Mouse (Mus musculus) kidney, embryonic 15.5 days (tissue): ENCODE measurements around the gene Kif26a. TPM values are rescaled to one million over a fixed set of nuclear protein-coding genes. Genes with fewer than 3 reads are reported as not detected.

Experiments used
- ATAC-seq: fragments of 200-750 bp; cut with Nextera tagmentation; replicated peaks from 2 replicates; pipeline ENCODE4 v1.8.0; 2017; ENCODE audit warnings: moderate TSS enrichment; ENCODE audit not compliant: low FRiP score
- H3K27ac ChIP-seq: fragments of 300-500 bp; sonication (generic); 2 replicates; pipeline ENCODE4 v1.5.1; 2015; ENCODE audit warnings: mild to moderate bottlenecking, inconsistent platforms
- H3K27me3 ChIP-seq: fragments of 300-500 bp; sonication (generic); 2 replicates; pipeline ENCODE4 v1.6.1; 2015; ENCODE audit warnings: inconsistent platforms
- H3K36me3 ChIP-seq: fragments of 300-500 bp; sonication (generic); 2 replicates; pipeline ENCODE4 v1.6.1; 2015; ENCODE audit warnings: inconsistent platforms
- H3K4me1 ChIP-seq: fragments of 300-500 bp; sonication (generic); 2 replicates; pipeline ENCODE4 v1.6.1; 2015; ENCODE audit warnings: inconsistent platforms
- H3K4me2 ChIP-seq: fragments of 300-500 bp; sonication (generic); 2 replicates; pipeline ENCODE4 v1.6.1; 2015; ENCODE audit warnings: moderate library complexity, mild to moderate bottlenecking, inconsistent platforms
- H3K4me3 ChIP-seq: fragments of 300-500 bp; sonication (generic); replicated peaks from 2 replicates; pipeline ENCODE4 v1.5.1; 2015; ENCODE audit warnings: mild to moderate bottlenecking, inconsistent platforms
- H3K9ac ChIP-seq: fragments of 300-500 bp; sonication (generic); 2 replicates; pipeline ENCODE4 v1.6.1; 2015; ENCODE audit warnings: mild to moderate bottlenecking, inconsistent platforms
- H3K9me3 ChIP-seq: fragments of 300-500 bp; sonication (generic); replicated peaks from 2 replicates; pipeline ENCODE4 v1.6.1; 2016; ENCODE audit warnings: inconsistent platforms
- WGBS: fragments of 180-500 bp; shearing (Covaris S2); methylation state at CpG from one replicate; pipeline ENCODE4 v1.1.7; 2015; ENCODE audit warnings: mixed read lengths; 5-methylcytosine and 5-hydroxymethylcytosine counted together
- microRNA counts: library from miRNA; unstranded; fragments of <30 nt; microRNA quantifications from one replicate; lab custom pipeline; 2016
- microRNA-seq: library from miRNA; unstranded; fragments of <30 nt; microRNA quantifications from one replicate; pipeline ENCODE4, GENCODE M21; 2016
- polyA plus RNA-seq: library from polyadenylated mRNA; unstranded; fragments of >200 nt; fragmentation: Nextera tagmentation; extraction: Ambion mirVana; gene quantifications from 2 replicates; pipeline ENCODE4 v1.2.1, GENCODE M21; 2015

Gene Kif26a
- polyA plus RNA-seq, 1 experiment from 2014 or later = 4.5 TPM

GRCm38 (mm10) chr12:112226656-112227055 lies 80.6 kb downstream of the Kif26a start:
- H3K27me3 ChIP-seq = peaks cover 21% of the 10 kb centered on the region
- no peaks in the 10 kb centered on the region for H3K9me3 ChIP-seq
- WGBS = 97% methylated on average over 2 of the region's 2 CpGs
- H3K27ac ChIP-seq = no peak overlapping the region
- no peak overlapping the region for H3K4me2 ChIP-seq
- ATAC-seq = no peak
- peaks cover 38% of the 10 kb centered on the region for H3K4me1 ChIP-seq
- no peak overlapping the region for H3K4me3 ChIP-seq
- H3K36me3 ChIP-seq = no peaks in the 10 kb centered on the region
- H3K9ac ChIP-seq = no peak overlapping the region

GRCm38 (mm10) chr12:112229084-112229483 lies 83.1 kb downstream of the Kif26a start:
- H3K4me2 ChIP-seq = no peak overlapping the region
- no peak overlapping the region for H3K4me3 ChIP-seq
- H3K27ac ChIP-seq = no peak overlapping the region
- H3K9ac ChIP-seq = no peak overlapping the region
- WGBS = 54% methylated on average over 10 of the region's 10 CpGs
- peaks cover 8% of the 10 kb centered on the region for H3K27me3 ChIP-seq
- no peak for ATAC-seq
- H3K36me3 ChIP-seq = no peaks in the 10 kb centered on the region
- no peaks in the 10 kb centered on the region for H3K9me3 ChIP-seq
- H3K4me1 ChIP-seq = peaks cover 16% of the 10 kb centered on the region

DNA sequence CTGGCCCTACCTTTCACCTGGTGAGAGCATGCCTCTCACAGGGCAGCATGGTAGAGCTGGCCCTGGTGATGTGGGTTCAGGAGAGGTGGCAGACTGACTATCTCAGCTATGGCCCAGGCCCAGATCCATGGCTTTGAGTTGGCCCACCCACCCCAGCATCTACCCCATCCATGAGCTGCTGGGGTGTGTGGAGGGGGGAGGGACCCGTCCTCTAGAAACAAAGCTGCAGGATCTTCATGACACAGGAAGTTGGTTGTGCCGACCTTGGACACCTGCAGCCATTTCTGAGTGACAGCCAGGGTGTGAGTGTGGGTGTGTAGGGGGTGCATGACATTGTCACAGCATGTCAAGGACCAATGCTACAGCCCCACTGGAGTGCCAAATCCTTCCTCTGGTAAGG lies 84.2 kb downstream of the Kif26a start:
- 60% methylated on average over 2 of the region's 2 CpGs for WGBS

More for the DNA sequence above, 84.2 kb downstream of the Kif26a start:
- no peaks in the 10 kb centered on the region for H3K9me3 ChIP-seq
- no peaks in the 10 kb centered on the region for H3K36me3 ChIP-seq
- no peak overlapping the region for H3K27ac ChIP-seq
- no peak overlapping the region for H3K4me2 ChIP-seq
- H3K27me3 ChIP-seq = peaks cover 10% of the 10 kb centered on the region
- ATAC-seq = no peak
- peaks cover 13% of the 10 kb centered on the region for H3K4me1 ChIP-seq
- no peak overlapping the region for H3K4me3 ChIP-seq
- no peak overlapping the region for H3K9ac ChIP-seq

MicroRNAs encoded within 50 kb of the gene (microRNA counts, 519-probe panel; counts per million panel counts)
- microRNA mmu-miR-203 (lab: Ali Mortazavi, UCI) = 2,848 counts per million, percentile 72 among the panel's probes with 10 or more counts

Small RNAs within 50 kb of the gene (microRNA-seq; reads per million reads assigned to microRNA genes)
- 2,137 reads per million, percentile 85 among the genes with 10 or more reads in this experiment for gene Mir203
- gene Mir3073a = not detected
- gene Mir3073b = not detected

Other genes starting within 250 kb of the Kif26a start
- 14.5 and 18.5 TPM in 2 replicates for gene Ppp1r13b, start 238.1 kb upstream of the Kif26a start, polyA plus RNA-seq
- 785 and 879 TPM in 2 replicates for gene Atp5mpl, start 179.2 kb upstream of the Kif26a start, polyA plus RNA-seq
- 0.47 and 0.57 TPM in 2 replicates for gene Tdrd9, start 174.6 kb upstream of the Kif26a start, polyA plus RNA-seq
- gene Rd3l, start 164.9 kb upstream of the Kif26a start, polyA plus RNA-seq = not detected in 2 replicates
- 1.9 and 3.1 TPM in 2 replicates for gene Aspg, start 39.5 kb upstream of the Kif26a start, polyA plus RNA-seq